Mouse (Mus musculus) lung, postnatal 0 days (tissue): ENCODE measurements around the gene Unkl. TPM values are rescaled to one million over a fixed set of nuclear protein-coding genes. Genes with fewer than 3 reads are reported as not detected.
"Not testable (repeated sequence)": the region's sequence is repeated elsewhere in the genome, so short reads cannot be mapped to it uniquely, and the experiment has no call there.

Source experiments
- ATAC-seq: fragments of 200-750 bp; cut with Nextera tagmentation; 2 replicates; pipeline ENCODE4 v1.8.0; 2017; ENCODE audit warnings: moderate library complexity
- DNase-seq: peaks from one replicate; pipeline ENCODE4 v3.0.0-alpha.2; 2016; ENCODE audit warnings: low spot score
- H3K27ac ChIP-seq: fragments of 300-500 bp; sonication (generic); 2 replicates; pipeline ENCODE4 v1.5.1; 2014; ENCODE audit warnings: antibody characterized with exemption, mild to moderate bottlenecking, low read length, mixed read lengths
- H3K27me3 ChIP-seq: fragments of 300-500 bp; sonication (generic); replicated peaks from 2 replicates; pipeline ENCODE4 v1.6.1; 2014; ENCODE audit warnings: low read length, mixed read lengths; ENCODE audit not compliant: insufficient read depth
- H3K36me3 ChIP-seq: fragments of 300-500 bp; sonication (generic); 2 replicates; pipeline ENCODE4 v1.6.1; 2014; ENCODE audit warnings: low read length, mixed read lengths; ENCODE audit not compliant: insufficient read depth
- H3K4me1 ChIP-seq: fragments of 300-500 bp; sonication (generic); 2 replicates; pipeline ENCODE4 v1.6.1; 2014; ENCODE audit warnings: antibody characterized with exemption, low read depth, low read length, mixed read lengths; ENCODE audit not compliant: insufficient read depth
- H3K4me2 ChIP-seq: fragments of 300-500 bp; sonication (generic); replicated peaks from 2 replicates; pipeline ENCODE4 v1.6.1; 2014; ENCODE audit warnings: low read depth, mild to moderate bottlenecking, low read length, moderate library complexity, mixed read lengths
- H3K4me3 ChIP-seq: fragments of 300-500 bp; sonication (generic); 2 replicates; pipeline ENCODE4 v1.5.1; 2014; ENCODE audit warnings: low read depth, low read length
- H3K9ac ChIP-seq: fragments of 300-500 bp; sonication (generic); replicated peaks from 2 replicates; pipeline ENCODE4 v1.6.1; 2014; ENCODE audit warnings: low read depth, mild to moderate bottlenecking
- H3K9me3 ChIP-seq: fragments of 300-500 bp; sonication (generic); 2 replicates; pipeline ENCODE4 v1.6.1; 2016; ENCODE audit warnings: low read length, mixed read lengths
- CTCF ChIP-seq: IDR thresholded peaks from 2 replicates; pipeline ENCODE4 v1.5.1; 2016; ENCODE audit warnings: antibody characterized with exemption, mild to moderate bottlenecking
- EP300 ChIP-seq: IDR thresholded peaks from 2 replicates; pipeline ENCODE4 v1.6.1; 2016; ENCODE audit warnings: antibody characterized with exemption, mild to moderate bottlenecking, control low read depth
- WGBS: fragments of 180-500 bp; shearing (Covaris S2); extraction: QIAGEN DNeasy Blood & Tissue Kit; methylation state at CpG from one replicate; pipeline ENCODE4 v1.1.7; 2014; 5-methylcytosine and 5-hydroxymethylcytosine counted together
- polyA plus RNA-seq: library from polyadenylated mRNA; unstranded; fragments of >200 nt; fragmentation: Nextera tagmentation; extraction: Ambion mirVana; gene quantifications from 2 replicates; pipeline ENCODE4 v1.2.1, GENCODE M21; 2015

The Unkl gene
- polyA plus RNA-seq, 1 experiment from 2014 or later: 7.0 TPM

DNA sequence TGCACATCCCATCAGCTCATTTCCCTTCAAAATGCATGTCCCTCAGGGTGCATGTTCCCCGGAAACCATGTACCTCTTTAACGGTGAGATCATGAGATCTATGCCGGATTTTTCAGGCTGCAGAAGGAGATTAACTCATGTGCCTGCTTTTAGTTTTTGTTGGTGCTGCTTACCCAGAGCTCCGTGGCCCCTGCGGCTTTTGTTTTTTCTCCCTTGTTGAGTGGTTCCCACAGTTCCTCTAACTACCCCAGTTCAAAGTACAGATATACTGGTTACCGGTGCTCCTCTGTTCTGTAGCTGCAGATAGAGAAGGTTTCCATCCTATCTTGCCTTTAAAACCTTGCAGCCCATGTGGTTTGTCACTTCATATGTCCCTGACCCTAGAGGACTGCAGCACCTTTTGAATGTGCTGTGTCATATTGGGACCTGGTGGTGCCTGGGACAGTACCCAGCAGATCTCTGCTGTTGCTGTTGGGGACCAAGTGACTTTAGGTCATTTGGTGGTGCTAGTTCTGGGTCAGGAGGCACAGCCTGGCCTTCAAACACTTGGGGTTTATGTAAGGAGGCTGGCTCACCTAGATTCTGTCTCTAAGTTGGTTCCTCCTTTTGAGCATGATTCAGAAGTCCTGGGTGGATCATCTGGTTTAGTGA is 34.9 kb downstream of the Unkl start:
- Histone ChIP-seq H3K4me2 (peak overlapping the region; percentile 46), H3K4me3 (peak overlapping the region; percentile 14; the same call in 1 of the 2 replicates), H3K27me3 (no peaks in the 10 kb centered on the region), H3K9me3 (no peaks in the 10 kb centered on the region), H3K9ac (no peak overlapping the region), H3K36me3 (peaks cover 5% of the 10 kb centered on the region; the same call in 1 of the 2 replicates), H3K4me1 (0 out of 2 replicates have a peak, but pooled peaks cover 3% of the 10 kb centered on the region), H3K27ac (no peak overlapping the region)
- TF ChIP-seq CTCF: no peak
- TF ChIP-seq EP300: no peak
- no peak for ATAC-seq
- 49% methylated on average over 6 of the region's 6 CpGs for WGBS
- no peak for DNase-seq

- Histone ChIP-seq H3K27ac (no peak overlapping the region), H3K27me3 (no peaks in the 10 kb centered on the region), H3K9ac (no peak overlapping the region), H3K4me1 (0 out of 2 replicates have a peak, but pooled peaks cover 3% of the 10 kb centered on the region), H3K4me2 (no peak overlapping the region), H3K4me3 (no peak overlapping the region), H3K9me3 (no peaks in the 10 kb centered on the region), H3K36me3 (peaks cover 5% of the 10 kb centered on the region; the same call in 1 of the 2 replicates)
- ATAC-seq (no peak), DNase-seq (no peak)
- WGBS: 85% methylated on average over 7 of the region's 7 CpGs
- TF ChIP-seq EP300: no peak
- TF ChIP-seq CTCF: no peak
Measured at GRCm38 (mm10) chr17:25224586-25225222, 36.5 kb downstream of the Unkl start.

GRCm38 (mm10) chr17:25225659-25226058 is 37.5 kb downstream of the Unkl start:
- TF ChIP-seq EP300 (no peak), CTCF (no peak)
- Histone ChIP-seq H3K4me3 (no peak overlapping the region), H3K9me3 (no peaks in the 10 kb centered on the region), H3K27ac (no peak overlapping the region), H3K9ac (no peak overlapping the region), H3K4me1 (0 out of 2 replicates have a peak, but pooled peaks cover 3% of the 10 kb centered on the region), H3K36me3 (peaks cover 9% of the 10 kb centered on the region), H3K27me3 (no peaks in the 10 kb centered on the region), H3K4me2 (no peak overlapping the region)
- ATAC-seq (no peak), DNase-seq (no peak)
- 90% methylated on average over 4 of the region's 4 CpGs for WGBS

DNA sequence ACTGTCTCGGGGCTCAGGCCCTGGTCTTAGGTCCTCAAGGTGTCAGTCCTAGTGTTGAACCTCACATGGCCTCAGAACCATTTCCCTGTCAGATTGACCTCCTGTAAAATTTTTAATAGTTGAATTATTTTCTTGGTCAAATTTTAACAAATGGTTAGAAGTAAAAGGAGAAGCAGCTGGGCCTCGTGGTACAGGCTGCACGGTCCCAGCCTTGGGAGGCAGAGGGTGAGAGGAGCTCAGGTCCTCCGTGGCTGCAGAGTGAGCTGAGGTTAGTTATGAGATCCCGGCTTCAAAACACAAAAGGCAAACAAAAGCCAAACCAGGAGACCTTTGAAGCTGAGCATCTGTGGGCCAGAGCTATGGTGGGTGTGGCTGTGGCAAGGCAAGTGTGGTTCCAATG is 39.8 kb downstream of the Unkl start:
- H3K27ac ChIP-seq: no peak overlapping the region
- 81% methylated on average over 5 of the region's 5 CpGs for WGBS
- H3K36me3 ChIP-seq: peaks cover 9% of the 10 kb centered on the region

DNA sequence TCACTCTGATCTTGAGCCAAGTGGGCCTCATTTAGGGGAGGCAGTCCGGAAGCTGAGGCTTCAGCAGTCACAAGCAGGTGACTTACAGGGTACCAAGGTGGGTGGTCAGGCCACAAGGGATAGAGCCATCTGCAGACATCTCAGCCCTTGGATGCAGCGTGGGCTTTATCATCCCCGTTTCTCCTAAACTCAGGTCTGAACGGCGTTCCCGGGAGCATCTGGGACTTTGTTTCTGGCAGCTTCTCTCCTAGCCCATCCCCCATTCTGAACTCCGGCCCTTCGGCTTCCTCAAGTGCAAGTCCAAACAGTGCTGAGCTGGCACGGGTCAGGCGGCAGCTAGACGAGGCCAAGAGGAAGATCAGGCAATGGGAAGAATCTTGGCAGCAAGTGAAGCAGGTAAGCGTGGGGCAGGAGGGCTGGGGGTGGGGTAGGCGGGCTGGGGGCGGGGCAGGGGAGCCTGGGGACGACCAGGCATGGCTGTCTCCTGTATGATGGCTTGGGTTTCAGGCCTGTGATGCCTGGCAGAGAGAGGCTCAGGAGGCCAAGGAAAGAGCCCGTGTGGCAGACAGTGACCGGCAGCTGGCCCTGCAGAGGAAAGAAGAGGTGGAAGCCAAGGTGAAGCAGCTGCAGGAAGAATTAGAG is 41.9 kb downstream of the Unkl start:
- not testable (repeated sequence) for H3K27me3 ChIP-seq, H3K9me3 ChIP-seq, H3K27ac ChIP-seq, H3K9ac ChIP-seq, H3K4me2 ChIP-seq, H3K4me3 ChIP-seq, H3K4me1 ChIP-seq, DNase-seq
- ATAC-seq: peak; percentile 86
- peaks cover 16% of the 10 kb centered on the region for H3K36me3 ChIP-seq
- WGBS: 47% methylated on average over 14 of the region's 17 CpGs

More for the DNA sequence above, 39.8 kb downstream of the Unkl start:
- no peak overlapping the region for H3K4me2 ChIP-seq
- H3K4me3 ChIP-seq: no peak overlapping the region
- H3K27me3 ChIP-seq: no peaks in the 10 kb centered on the region
- no peaks in the 10 kb centered on the region for H3K9me3 ChIP-seq
- DNase-seq: no peak
- TF ChIP-seq EP300 (no peak), CTCF (no peak)
- H3K9ac ChIP-seq: no peak overlapping the region
- no peaks in the 10 kb centered on the region for H3K4me1 ChIP-seq
- ATAC-seq: no peak

GRCm38 (mm10) chr17:25230700-25231099 is 42.5 kb downstream of the Unkl start:
- Histone ChIP-seq H3K27ac (no peak overlapping the region), H3K4me2 (no peak overlapping the region), H3K4me1 (no peaks in the 10 kb centered on the region), H3K4me3 (no peak overlapping the region), H3K36me3 (peaks cover 19% of the 10 kb centered on the region), H3K9ac (no peak overlapping the region), H3K9me3 (no peaks in the 10 kb centered on the region), H3K27me3 (no peaks in the 10 kb centered on the region)
- no peak for TF ChIP-seq EP300
- no peak for TF ChIP-seq CTCF
- DNase-seq (no peak), ATAC-seq (0 out of 2 replicates have a peak, but pooled peaks have one; percentile 28)
- WGBS: 63% methylated on average over 3 of the region's 3 CpGs

DNA sequence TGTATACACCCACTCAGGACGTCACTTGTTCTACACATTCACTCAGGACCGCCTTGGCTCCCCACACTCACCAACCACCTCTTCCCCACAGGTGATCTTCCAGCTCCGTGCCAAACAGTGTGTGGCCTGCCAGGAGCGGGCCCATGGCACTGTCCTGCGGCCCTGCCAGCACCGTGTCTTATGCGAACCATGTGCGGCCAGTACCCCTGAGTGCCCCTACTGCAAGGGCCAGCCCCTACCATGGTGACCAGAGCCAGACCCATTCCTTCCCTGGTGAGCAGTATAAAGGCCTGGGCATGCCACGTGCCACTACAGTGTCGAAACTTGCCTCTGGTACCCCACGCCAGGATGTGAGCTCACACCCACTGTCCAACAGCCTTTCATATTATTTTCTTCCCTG is 43.4 kb downstream of the Unkl start:
- H3K4me1 ChIP-seq, ATAC-seq, DNase-seq, H3K4me2 ChIP-seq, H3K27ac ChIP-seq, H3K9ac ChIP-seq, H3K9me3 ChIP-seq, H3K27me3 ChIP-seq, H3K4me3 ChIP-seq: not testable (repeated sequence)
- 90% methylated on average over 4 of the region's 11 CpGs for WGBS
- peaks cover 22% of the 10 kb centered on the region for H3K36me3 ChIP-seq
